Mouse (Mus musculus) ES-Bruce4 (cell line): ENCODE results near the gene Tnfsf11. TPM values are rescaled to one million over a fixed set of nuclear protein-coding genes. Genes with fewer than 3 reads are reported as not detected.

Source experiments
- H3K27ac ChIP-seq: 2 replicates; pipeline ENCODE4 v1.5.1; 2012; ENCODE audit warnings: low read length, inconsistent platforms; ENCODE audit not compliant: insufficient read depth
- H3K27me3 ChIP-seq: 2 replicates; pipeline ENCODE4 v1.6.1; 2012; ENCODE audit warnings: mild to moderate bottlenecking, low read length, inconsistent platforms; ENCODE audit not compliant: control insufficient read depth, poor library complexity, insufficient read depth, severe bottlenecking
- H3K36me3 ChIP-seq: 2 replicates; pipeline ENCODE4 v1.6.1; 2012; ENCODE audit warnings: inconsistent platforms, mild to moderate bottlenecking, low read length, moderate library complexity; ENCODE audit not compliant: control insufficient read depth, poor library complexity, insufficient read depth, severe bottlenecking
- H3K4me1 ChIP-seq: one replicate; pipeline ENCODE4 v1.8.1; 2011; ENCODE audit warnings: low read length; ENCODE audit not compliant: control insufficient read depth, insufficient read depth
- H3K4me3 ChIP-seq: 2 replicates; pipeline ENCODE4 v1.5.1; 2011; ENCODE audit warnings: low read depth, mild to moderate bottlenecking, low read length
- H3K9ac ChIP-seq: 2 replicates; pipeline ENCODE4 v1.6.1; 2012; ENCODE audit warnings: low read depth, mild to moderate bottlenecking, inconsistent platforms; ENCODE audit not compliant: poor library complexity, severe bottlenecking
- H3K9me3 ChIP-seq: replicated peaks from 2 replicates; pipeline ENCODE4 v1.6.1; 2012; ENCODE audit warnings: mild to moderate bottlenecking, low read length, inconsistent platforms; ENCODE audit not compliant: control insufficient read depth, poor library complexity, insufficient read depth, severe bottlenecking
- CTCF ChIP-seq: IDR thresholded peaks from one replicate; pipeline ENCODE4 v1.8.1; 2011; ENCODE audit warnings: low read depth, low read length
- EP300 ChIP-seq: IDR thresholded peaks from 2 replicates; pipeline ENCODE4 v1.6.1; 2011; ENCODE audit warnings: low read depth, low read length; ENCODE audit not compliant: insufficient read depth
- POLR2A ChIP-seq: IDR thresholded peaks from one replicate; pipeline ENCODE4 v1.8.1; 2011; ENCODE audit warnings: low read length; ENCODE audit not compliant: insufficient read depth
- polyA plus RNA-seq: library from polyadenylated mRNA; stranded (reverse); fragments of >200 nt; gene quantifications from 2 replicates; pipeline ENCODE4 v1.2.4, GENCODE M21; 2011; ENCODE audit warnings: low read depth; ENCODE audit not compliant: missing spikeins, insufficient read depth, insufficient read length

Tnfsf11 gene
- polyA plus RNA-seq, 1 experiment: 0.36 TPM

DNA sequence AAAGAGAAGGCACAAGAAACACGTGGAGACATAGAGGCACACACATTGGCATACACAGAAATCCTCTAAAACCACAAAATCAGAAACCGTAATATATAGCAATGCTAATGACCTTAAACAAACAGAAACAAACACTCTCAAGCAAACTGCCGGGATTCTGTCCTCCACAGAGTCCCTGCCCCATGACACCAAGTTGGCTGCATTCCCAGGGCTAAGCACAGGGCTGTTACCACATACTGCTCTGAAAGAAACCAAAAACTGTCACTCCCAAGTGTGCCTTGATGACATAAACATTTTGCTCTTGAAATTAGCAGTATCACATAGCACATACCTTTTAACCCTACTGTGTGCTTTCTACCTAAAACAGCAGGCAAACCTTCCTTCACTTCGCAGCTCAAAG lies 71.7 kb downstream of the Tnfsf11 start:
- Histone ChIP-seq H3K9ac (no peak overlapping the region), H3K4me3 (no peak overlapping the region), H3K36me3 (no peaks in the 10 kb centered on the region), H3K4me1 (no peaks in the 10 kb centered on the region), H3K27ac (no peak overlapping the region), H3K27me3 (no peaks in the 10 kb centered on the region), H3K9me3 (no peaks in the 10 kb centered on the region)
- TF ChIP-seq CTCF (no peak), POLR2A (no peak), EP300 (no peak)

DNA sequence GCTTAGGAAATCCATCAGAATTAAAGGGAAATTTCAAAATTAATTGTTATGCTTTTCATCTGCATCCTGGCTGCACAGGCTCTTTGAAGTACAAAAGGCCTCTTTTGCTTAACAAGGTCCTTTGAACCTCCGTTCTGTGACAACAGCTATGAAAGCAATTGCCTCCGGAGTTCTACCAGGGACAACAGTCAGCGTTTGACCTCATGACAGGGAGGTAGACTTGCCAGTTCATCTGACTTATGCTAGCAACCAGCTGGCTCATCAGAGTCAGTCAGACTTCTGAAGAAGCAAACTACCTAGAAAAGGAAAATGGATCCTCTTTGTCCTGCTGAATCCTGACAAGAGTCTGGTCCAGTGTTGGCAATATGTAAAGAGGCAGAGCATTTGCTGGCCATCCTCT lies 72.5 kb downstream of the Tnfsf11 start:
- H3K9me3 ChIP-seq: no peaks in the 10 kb centered on the region
- H3K27ac ChIP-seq: no peak overlapping the region
- TF ChIP-seq CTCF (no peak), POLR2A (no peak)
- H3K27me3 ChIP-seq: no peaks in the 10 kb centered on the region
- H3K36me3 ChIP-seq: no peaks in the 10 kb centered on the region
- no peak overlapping the region for H3K4me3 ChIP-seq
- no peaks in the 10 kb centered on the region for H3K4me1 ChIP-seq
- no peak overlapping the region for H3K9ac ChIP-seq

DNA sequence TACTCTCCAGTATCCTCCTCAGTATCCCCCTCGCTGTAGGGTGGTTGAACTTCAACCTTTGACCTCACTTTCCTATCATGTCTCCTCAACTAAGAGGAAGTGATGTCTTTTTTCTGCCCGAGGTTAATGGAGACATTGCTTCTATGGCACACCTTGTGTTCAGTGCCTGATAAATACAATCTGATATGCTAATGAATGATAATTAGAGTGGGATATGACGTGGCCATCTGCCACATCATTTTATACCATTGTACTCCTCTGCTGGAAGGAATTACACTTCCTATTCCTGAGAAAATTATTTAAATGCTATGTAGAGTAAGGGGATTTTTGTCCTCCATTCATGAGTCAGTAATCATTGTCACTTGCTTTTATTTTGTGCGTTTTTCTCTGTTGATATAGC lies 78.8 kb downstream of the Tnfsf11 start:
- Histone ChIP-seq H3K27me3 (no peaks in the 10 kb centered on the region), H3K27ac (no peak overlapping the region), H3K9ac (no peak overlapping the region), H3K9me3 (no peaks in the 10 kb centered on the region), H3K4me3 (no peak overlapping the region), H3K36me3 (no peaks in the 10 kb centered on the region), H3K4me1 (no peaks in the 10 kb centered on the region)
- TF ChIP-seq EP300: no peak

Other genes starting within 250 kb of the Tnfsf11 start
- gene Fam216b, start 219.0 kb downstream of the Tnfsf11 start, polyA plus RNA-seq: not detected in 2 replicates
- 18.5 and 20.8 TPM in 2 replicates for gene Akap11, start 228.8 kb upstream of the Tnfsf11 start, polyA plus RNA-seq